Mouse (Mus musculus) MEL (cell line): ENCODE measurements at regions not wholly inside any gene's neighbourhood (a gene's known extent, or its start where the extent isn't known, plus 50 kb on each side); places are given as distances from the start of the nearest gene placed in this dataset.

ENCODE experiments used
- DNase-seq: peaks from one replicate; pipeline ENCODE4 v3.0.0; 2011; ENCODE audit warnings: low read depth, low spot score
- H3K27ac ChIP-seq: 2 replicates; pipeline ENCODE4 v1.5.1; 2012; ENCODE audit warnings: low read depth, mild to moderate bottlenecking, control low read depth, low read length, moderate library complexity; ENCODE audit not compliant: control insufficient read depth
- H3K27me3 ChIP-seq, 2 experiments: fragments of 150-350 bp in 1 of 2; sonication (generic) in 1 of 2; 2 replicates each; pipeline ENCODE4 v1.6.1; 2012; ENCODE audit warnings: low read length in 2 of 2, mild to moderate bottlenecking in 2 of 2, improper control_type of control experiment in 1 of 2, moderate library complexity in 1 of 2; ENCODE audit not compliant: insufficient read depth in 2 of 2, control insufficient read depth in 1 of 2
- H3K36me3 ChIP-seq, 2 experiments: 2 replicates each; pipeline ENCODE4 v1.6.1; 2012 to 2014; ENCODE audit warnings: low read length in 2 of 2, improper control_type of control experiment in 1 of 2, inconsistent platforms in 1 of 2, mild to moderate bottlenecking in 1 of 2; ENCODE audit not compliant: insufficient read depth in 2 of 2, control insufficient read depth in 1 of 2
- H3K4me1 ChIP-seq, 2 experiments: fragments of 150-350 bp in 1 of 2; sonication (generic) in 1 of 2; 2 replicates each; pipeline ENCODE4 v1.6.1; 2012; ENCODE audit warnings: low read length in 2 of 2, improper control_type of control experiment in 1 of 2, mild to moderate bottlenecking in 1 of 2; ENCODE audit not compliant: insufficient read depth in 2 of 2, control insufficient read depth in 1 of 2
- H3K4me3 ChIP-seq, 2 experiments: fragments of 150-350 bp in 1 of 2; sonication (generic) in 1 of 2; 2 replicates each; pipeline ENCODE4 v1.5.1; 2012; ENCODE audit warnings: low read depth in 2 of 2, low read length in 2 of 2, mild to moderate bottlenecking in 2 of 2, moderate library complexity in 2 of 2, control low read depth in 1 of 2, improper control_type of control experiment in 1 of 2; ENCODE audit not compliant: control insufficient read depth in 1 of 2, insufficient read depth in 1 of 2
- H3K79me2 ChIP-seq: 2 replicates; pipeline ENCODE4 v1.6.1; 2012; ENCODE audit warnings: mild to moderate bottlenecking, low read length, moderate library complexity; ENCODE audit not compliant: control insufficient read depth, poor library complexity, insufficient read depth
- H3K9ac ChIP-seq: 2 replicates; pipeline ENCODE4 v1.6.1; 2012; ENCODE audit warnings: low read depth, mild to moderate bottlenecking, control low read depth, low read length, moderate library complexity; ENCODE audit not compliant: control insufficient read depth, poor library complexity, severe bottlenecking
- H3K9me3 ChIP-seq: fragments of 150-350 bp; sonication (generic); replicated peaks from 2 replicates; pipeline ENCODE4 v1.6.1; 2012; ENCODE audit warnings: mild to moderate bottlenecking, low read length, improper control_type of control experiment, moderate library complexity; ENCODE audit not compliant: insufficient read depth
- BHLHE40 ChIP-seq: IDR thresholded peaks from 2 replicates; pipeline ENCODE4 v1.6.1; 2012; ENCODE audit warnings: low read depth, mild to moderate bottlenecking, inconsistent platforms, low read length, improper control_type of control experiment, borderline replicate concordance
- CHD2 ChIP-seq: IDR thresholded peaks from 2 replicates; pipeline ENCODE4 v1.6.1; 2011; ENCODE audit warnings: low read length, improper control_type of control experiment
- CTCF ChIP-seq, 3 experiments: IDR thresholded peaks in 2 of 3; conservative IDR thresholded peaks in 1 of 3; 2 replicates each; pipeline ENCODE4 v1.5.1; 2011 to 2012; ENCODE audit warnings: low read length in 3 of 3, low read depth in 2 of 3, mild to moderate bottlenecking in 2 of 3, improper control_type of control experiment in 1 of 3, inconsistent platforms in 1 of 3, mixed read lengths in 1 of 3, moderate library complexity in 1 of 3; ENCODE audit not compliant: control insufficient read depth in 1 of 3, insufficient read depth in 1 of 3, poor library complexity in 1 of 3, severe bottlenecking in 1 of 3
- E2F4 ChIP-seq: IDR thresholded peaks from 2 replicates; pipeline ENCODE4 v1.6.1; 2011; ENCODE audit warnings: low read depth, low read length, improper control_type of control experiment, borderline replicate concordance
- KAT2A ChIP-seq: conservative IDR thresholded peaks from 2 replicates; pipeline ENCODE4 v1.6.1; 2012; ENCODE audit warnings: low read depth, low read length, improper control_type of control experiment, inconsistent platforms
- MAFK ChIP-seq: IDR thresholded peaks from 2 replicates; pipeline ENCODE4 v1.6.1; 2011; ENCODE audit warnings: low read depth, mild to moderate bottlenecking, low read length, improper control_type of control experiment, borderline replicate concordance
- MEF2A ChIP-seq: IDR thresholded peaks from 2 replicates; pipeline ENCODE4 v1.6.1; 2014; ENCODE audit warnings: low read depth, mild to moderate bottlenecking, inconsistent platforms, low read length, improper control_type of control experiment; ENCODE audit not compliant: poor library complexity, insufficient replicate concordance, severe bottlenecking; ENCODE audit errors: extremely low read depth
- MXI1 ChIP-seq: IDR thresholded peaks from 2 replicates; pipeline ENCODE4 v1.6.1; 2011; ENCODE audit warnings: mild to moderate bottlenecking, low read depth, low read length, improper control_type of control experiment
- MYB ChIP-seq: IDR thresholded peaks from 2 replicates; pipeline ENCODE4 v1.6.1; 2011; ENCODE audit warnings: mild to moderate bottlenecking, low read depth, low read length, improper control_type of control experiment
- MYC ChIP-seq: IDR thresholded peaks from 2 replicates; pipeline ENCODE4 v1.6.1; 2011; ENCODE audit warnings: low read depth, mild to moderate bottlenecking, low read length, improper control_type of control experiment, moderate library complexity
- NELFE ChIP-seq: IDR thresholded peaks from 2 replicates; pipeline ENCODE4 v1.6.1; 2011; ENCODE audit warnings: low read depth, low read length, improper control_type of control experiment
- NRF1 ChIP-seq: IDR thresholded peaks from 2 replicates; pipeline ENCODE4 v1.6.1; 2014; ENCODE audit warnings: low read depth, mild to moderate bottlenecking, inconsistent platforms, low read length, improper control_type of control experiment, moderate library complexity; ENCODE audit not compliant: poor library complexity, insufficient read depth, severe bottlenecking
- POLR2AphosphoS2 ChIP-seq: IDR thresholded peaks from 2 replicates; pipeline ENCODE4 v1.6.1; 2011; ENCODE audit warnings: low read length, improper control_type of control experiment
- POLR2AphosphoS5 ChIP-seq: IDR thresholded peaks from 2 replicates; pipeline ENCODE4 v1.6.1; 2012; ENCODE audit warnings: low read depth, borderline replicate concordance, mild to moderate bottlenecking, inconsistent platforms, low read length, moderate library complexity, mixed read lengths
- RAD21 ChIP-seq: IDR thresholded peaks from 2 replicates; pipeline ENCODE4 v1.6.1; 2011; ENCODE audit warnings: mild to moderate bottlenecking, low read depth, low read length, improper control_type of control experiment
- RCOR1 ChIP-seq: IDR thresholded peaks from 2 replicates; pipeline ENCODE4 v1.6.1; 2012; ENCODE audit warnings: low read depth, mild to moderate bottlenecking, inconsistent platforms, low read length, improper control_type of control experiment
- SIN3A ChIP-seq: IDR thresholded peaks from 2 replicates; pipeline ENCODE4 v1.6.1; 2012; ENCODE audit warnings: low read length, improper control_type of control experiment, inconsistent platforms
- SMC3 ChIP-seq: IDR thresholded peaks from 2 replicates; pipeline ENCODE4 v1.6.1; 2011; ENCODE audit warnings: low read depth, low read length, improper control_type of control experiment
- TBP ChIP-seq: IDR thresholded peaks from 2 replicates; pipeline ENCODE4 v1.8.0; 2011; ENCODE audit warnings: low read depth, low read length, improper control_type of control experiment
- TCF12 ChIP-seq: IDR thresholded peaks from 2 replicates; pipeline ENCODE4 v1.6.1; 2014; ENCODE audit warnings: low read depth, mild to moderate bottlenecking, inconsistent platforms, low read length, improper control_type of control experiment, moderate library complexity
- USF2 ChIP-seq, 2 experiments: IDR thresholded peaks; 2 replicates each; pipeline ENCODE4 v1.6.1; 2011 to 2012; ENCODE audit warnings: improper control_type of control experiment in 2 of 2, low read length in 2 of 2, borderline replicate concordance in 1 of 2, inconsistent platforms in 1 of 2, low read depth in 1 of 2, mild to moderate bottlenecking in 1 of 2; ENCODE audit not compliant: insufficient read depth in 1 of 2
- ZC3H11A ChIP-seq: IDR thresholded peaks from 2 replicates; pipeline ENCODE4 v1.6.1; 2012; ENCODE audit warnings: low read depth, mild to moderate bottlenecking, inconsistent platforms, low read length, improper control_type of control experiment

GRCm38 (mm10) chr1:126931754-126932153 is 101.2 kb upstream of the Nckap5 start:
- Histone ChIP-seq H3K9ac (no peak overlapping the region), H3K27ac (no peak overlapping the region), H3K36me3 (no peaks in the 10 kb centered on the region), H3K4me3 (no peak overlapping the region), H3K27me3 (no peaks in the 10 kb centered on the region), H3K79me2 (no peaks in the 10 kb centered on the region), H3K9me3 (no peaks in the 10 kb centered on the region), H3K4me1 (no peaks in the 10 kb centered on the region)
- TF ChIP-seq MYC (no peak), ZC3H11A (peak; percentile 52; the same call in 1 of the 2 replicates), CTCF (IDR thresholded peaks at IDR 0.05 in 2 of 3, conservative IDR thresholded peaks at IDR 0.05 in 1 of 3; ENCODE audit: control insufficient read depth in 1 of 3, insufficient read depth in 1 of 3, low read depth in 2 of 3, low read length in 3 of 3, poor library complexity in 1 of 3, severe bottlenecking in 1 of 3) (peak; percentile 64 to 77 (median 67)), RAD21 (peak; percentile 70), SMC3 (peak; percentile 66), MEF2A (no peak)
- peak; percentile 50 for DNase-seq

- H3K4me3 ChIP-seq, result no peak overlapping the region
- H3K79me2 ChIP-seq, result no peaks in the 10 kb centered on the region
- no peaks in the 10 kb centered on the region for H3K36me3 ChIP-seq
- H3K9me3 ChIP-seq, result no peaks in the 10 kb centered on the region
- H3K27me3 ChIP-seq, result no peaks in the 10 kb centered on the region
- no peak overlapping the region for H3K27ac ChIP-seq
- no peak for DNase-seq
- no peaks in the 10 kb centered on the region for H3K4me1 ChIP-seq
- no peak overlapping the region for H3K9ac ChIP-seq
- no peak for TF ChIP-seq E2F4
- no peak for TF ChIP-seq MEF2A
- TF ChIP-seq CHD2, result no peak
- TF ChIP-seq TCF12, result no peak
- TF ChIP-seq RCOR1, result no peak
- TF ChIP-seq SIN3A, result no peak
- no peak for TF ChIP-seq POLR2AphosphoS5
- no peak for TF ChIP-seq NRF1
- no peak for TF ChIP-seq POLR2AphosphoS2
These were observed 100.5 kb upstream of the Nckap5 start for GRCm38 (mm10) chr1:126931093-126931492.

GRCm38 (mm10) chr1:126930611-126931010 is 100.0 kb upstream of the Nckap5 start:
- DNase-seq, result no peak
- Histone ChIP-seq H3K4me1 (no peaks in the 10 kb centered on the region), H3K27ac (no peak overlapping the region), H3K79me2 (no peaks in the 10 kb centered on the region), H3K4me3 (no peak overlapping the region), H3K27me3 (no peaks in the 10 kb centered on the region), H3K36me3 (no peaks in the 10 kb centered on the region), H3K9me3 (no peaks in the 10 kb centered on the region), H3K9ac (no peak overlapping the region)
- TF ChIP-seq RCOR1, result no peak
- no peak for TF ChIP-seq NELFE
- no peak for TF ChIP-seq TCF12
- TF ChIP-seq KAT2A, result no peak
- TF ChIP-seq TBP, result no peak
- no peak for TF ChIP-seq BHLHE40
- TF ChIP-seq RAD21, result no peak
- TF ChIP-seq MYC, result no peak
- TF ChIP-seq MXI1, result no peak
- TF ChIP-seq MAFK, result no peak
- TF ChIP-seq USF2 (IDR thresholded peaks at IDR 0.05; ENCODE audit: borderline replicate concordance in 1 of 2, insufficient read depth in 1 of 2, low read depth in 1 of 2, low read length in 2 of 2), result no peak
- TF ChIP-seq MYB, result no peak
